ENCODE assay signal across 19 mouse cellular contexts in the genomic region with DNA sequence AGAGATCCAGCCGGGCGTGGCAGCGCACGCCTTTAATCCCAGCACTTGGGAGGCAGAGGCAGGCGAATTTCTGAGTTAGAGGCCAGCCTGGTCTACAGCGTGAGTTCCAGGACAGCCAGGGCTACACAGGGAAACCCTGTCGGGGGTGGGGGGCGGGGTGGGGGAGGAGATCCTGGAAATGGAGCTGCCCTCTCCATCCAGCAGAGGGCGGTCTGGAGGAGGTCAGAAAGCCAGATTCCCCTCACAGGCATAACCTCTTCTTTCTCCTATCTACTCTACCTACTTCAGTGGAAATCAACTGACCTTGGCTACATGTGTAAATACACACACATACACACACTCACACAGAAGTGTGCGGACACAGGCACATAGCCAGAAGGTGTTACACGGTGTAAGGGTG. TPM values are rescaled to one million over a fixed set of nuclear protein-coding genes. Genes with fewer than 3 reads are reported as not detected.
DNase-seq lines count a peak whose midpoint lies in the region; ATAC-seq and TF ChIP-seq lines count a peak whose summit lies in the region.
"Not testable (repeated sequence)": the region's sequence is repeated elsewhere in the genome, so short reads cannot be mapped to it uniquely, and the experiment has no call there.
"Had no signal": no experiment of that assay in that cellular context is flagged by ENCODE, and none has a peak within 500 bp of the region (broad histone marks: within the 10 kb centered on the region; RNA-seq: fewer than 3 reads in every experiment).

No protein-coding gene starts in this region.

- not testable (repeated sequence) for H3K4me3 ChIP-seq in gastrocnemius, adult 2 months; hindbrain, embryonic 11.5 days (ENCODE audit: low read depth, low read length); limb, embryonic 12.5 days (replicated peaks); lung, postnatal 0 days (ENCODE audit: low read depth, low read length); thymus, adult 2 months (ENCODE audit: control insufficient read depth, insufficient read depth, low read length)

- intact Hi-C loops in gastrocnemius, adult 2 months (cut with DNase I) = not testable (repeated sequence)

- H3K4me2 ChIP-seq in hindbrain, embryonic 11.5 days (replicated peaks; ENCODE audit: low read depth, low read length); limb, embryonic 12.5 days; lung, postnatal 0 days (replicated peaks; ENCODE audit: low read depth, low read length): not testable (repeated sequence)

- peak; percentile 28; the same call in 1 of the 2 replicates for TF ChIP-seq CTCF in gastrocnemius, adult 2 months (IDR thresholded peaks at IDR 0.05)
- TF ChIP-seq CTCF in lung, postnatal 0 days (IDR thresholded peaks at IDR 0.05) = peak; percentile 30
- not testable (repeated sequence) for TF ChIP-seq CTCF in thymus, adult 2 months (IDR thresholded peaks at IDR 0.05; ENCODE audit: borderline replicate concordance, control insufficient read depth, extremely low read depth, insufficient read depth, low read length, poor library complexity)

- 38% methylated on average over 10 of the region's 11 CpGs for WGBS in hindbrain, embryonic 11.5 days
- WGBS in limb, embryonic 12.5 days = 61% methylated on average over 11 of the region's 11 CpGs
- 50% methylated on average over 11 of the region's 11 CpGs for WGBS in lung, postnatal 0 days
- 69% methylated on average over 11 of the region's 11 CpGs for WGBS in thymus, adult 2 months

- not testable (repeated sequence) for H3K36me3 ChIP-seq in hindbrain, embryonic 11.5 days (ENCODE audit: control insufficient read depth, insufficient read depth, low read length); limb, embryonic 12.5 days; lung, postnatal 0 days (ENCODE audit: insufficient read depth, low read length); thymus, adult 2 months (ENCODE audit: control insufficient read depth, insufficient read depth, low read length)

- peaks cover 34% of the 10 kb centered on the region for H3K27me3 ChIP-seq in hindbrain, embryonic 11.5 days (ENCODE audit: control insufficient read depth, insufficient read depth, low read length)
- H3K27me3 ChIP-seq in limb, embryonic 12.5 days = peaks cover 46% of the 10 kb centered on the region
- peaks cover 46% of the 10 kb centered on the region for H3K27me3 ChIP-seq in lung, postnatal 0 days (replicated peaks; ENCODE audit: insufficient read depth, low read length)
- peaks cover 19% of the 10 kb centered on the region for H3K27me3 ChIP-seq in thymus, adult 2 months (ENCODE audit: control insufficient read depth, insufficient read depth, low read length)

- not testable (repeated sequence) for H3K9me3 ChIP-seq in hindbrain, embryonic 11.5 days (ENCODE audit: control insufficient read depth, low read length); limb, embryonic 12.5 days; lung, postnatal 0 days (ENCODE audit: low read length)

- TF ChIP-seq POLR2A in thymus, adult 2 months (IDR thresholded peaks at IDR 0.05; ENCODE audit: control insufficient read depth, extremely low read depth, insufficient read depth, low read length, poor library complexity) = not testable (repeated sequence)

- not testable (repeated sequence) for TF ChIP-seq EP300 in lung, postnatal 0 days (IDR thresholded peaks at IDR 0.05)

- H3K27ac ChIP-seq in gastrocnemius, adult 2 months; hindbrain, embryonic 11.5 days (ENCODE audit: low read depth, low read length); lung, postnatal 0 days (ENCODE audit: low read length); thymus, adult 2 months (ENCODE audit: control insufficient read depth, insufficient read depth, low read length): not testable (repeated sequence)
- H3K27ac ChIP-seq in limb, embryonic 12.5 days = peak overlapping the region; percentile 86; the same call in 1 of the 2 replicates

- ATAC-seq in hindbrain, embryonic 11.5 days (ENCODE audit: low FRiP score); limb, embryonic 12.5 days (ENCODE audit: insufficient number of reproducible peaks, insufficient read depth, low FRiP score, low TSS enrichment, low read depth); lung, postnatal 0 days: not testable (repeated sequence)

- H3K4me1 ChIP-seq in hindbrain, embryonic 11.5 days (replicated peaks; ENCODE audit: control insufficient read depth, insufficient read depth, low read length); lung, postnatal 0 days (ENCODE audit: insufficient read depth, low read depth, low read length): not testable (repeated sequence)
- peaks cover 50% of the 10 kb centered on the region for H3K4me1 ChIP-seq in limb, embryonic 12.5 days (replicated peaks)
- H3K4me1 ChIP-seq in thymus, adult 2 months (replicated peaks; ENCODE audit: control insufficient read depth, insufficient read depth, low read length) = peaks cover 19% of the 10 kb centered on the region

- DNase-seq in B cell, adult 2 months = peak; percentile 28 to 39
- DNase-seq in ES-CJ7 (ENCODE audit: low read depth, low spot score) = peak; percentile 48
- not testable (repeated sequence) for DNase-seq in gastrocnemius, adult 2 months; lung, postnatal 0 days (ENCODE audit: low spot score)
- peak; percentile 18 for DNase-seq in hindbrain, embryonic 11.5 days (ENCODE audit: low spot score)
- DNase-seq in thymus, adult 2 months = peak; percentile 12
- DNase-seq in thymus, postnatal 4 days = peak; percentile 63

- H3K9ac ChIP-seq in hindbrain, embryonic 11.5 days (ENCODE audit: low read depth, low read length); limb, embryonic 12.5 days (replicated peaks); lung, postnatal 0 days (replicated peaks; ENCODE audit: low read depth): not testable (repeated sequence)

RNA-seq across cellular contexts. Expression of a gene that starts 7.4 kb away (rescaled TPM):
- total RNA-seq in gastrocnemius, adult 2 months (2021) = not detected
- 0.21 TPM in 1 of 2 replicates, not detected in the other for polyA plus RNA-seq in hindbrain, embryonic 11.5 days (2014; fragmentation: Nextera tagmentation; extraction: Ambion mirVana)
- polyA plus RNA-seq in limb, embryonic 12.5 days (2016; fragmentation: Nextera tagmentation; extraction: Ambion mirVana) = 1.9 and 2.3 TPM in 2 replicates
- polyA plus RNA-seq in lung, postnatal 0 days (2015; fragmentation: Nextera tagmentation; extraction: Ambion mirVana) = not detected in 2 replicates
- polyA plus RNA-seq in thymus, adult 2 months (2012; rRNA removed) = 0.23 and 0.30 TPM in 2 replicates
- total RNA-seq: gastrocnemius, postnatal 25 days; heart, adult 18-20 months; hematopoietic stem cell, adult 5-6 weeks; left cerebral cortex, postnatal 10 days; monocyte, adult 5-6 weeks had no signal
- polyA plus RNA-seq: C2C12; forebrain, embryonic 14.5 days; hindbrain, embryonic 16.5 days; macrophage; midbrain, embryonic 14.5 days; neural tube, embryonic 15.5 days had no signal

RNA-seq across cellular contexts. Expression of a gene that starts 23.8 kb away (rescaled TPM):
- total RNA-seq in gastrocnemius, adult 2 months (2021) = 10 to 100 TPM; 46.5 to 47.6 TPM
- 11.8 and 14.3 TPM in 2 replicates for polyA plus RNA-seq in hindbrain, embryonic 11.5 days (2014; fragmentation: Nextera tagmentation; extraction: Ambion mirVana)
- polyA plus RNA-seq in limb, embryonic 12.5 days (2016; fragmentation: Nextera tagmentation; extraction: Ambion mirVana) = 14.4 and 21.1 TPM in 2 replicates
- polyA plus RNA-seq in lung, postnatal 0 days (2015; fragmentation: Nextera tagmentation; extraction: Ambion mirVana) = 16.7 and 16.8 TPM in 2 replicates
- polyA plus RNA-seq in thymus, adult 2 months (2012; rRNA removed) = 37.1 and 51.0 TPM in 2 replicates
